Mouse (Mus musculus): ENCODE measurements at regions not wholly inside any gene's neighbourhood (a gene's known extent, or its start where the extent isn't known, plus 50 kb on each side); places are given as distances from the start of the nearest gene placed in this dataset.
A peak's percentile ranks its signal among the peaks of the same experiment; 100 is the strongest.

GRCm38 (mm10) chr3:148696555-148696954 is 293.8 kb downstream of the Adgrl2 start:
- Histone ChIP-seq H3K27ac (no peak overlapping the region), H3K4me2 (replicated peaks) (no peak overlapping the region), H3K4me1 (no peaks in the 10 kb centered on the region), H3K27me3 (replicated peaks) (no peaks in the 10 kb centered on the region), H3K9me3 (no peaks in the 10 kb centered on the region), H3K4me3 (no peak overlapping the region), H3K9ac (no peak overlapping the region), H3K36me3 (no peaks in the 10 kb centered on the region)
- no peak for ATAC-seq (ENCODE audit: low FRiP score, low read depth)
- WGBS = 77% methylated on average over 7 of the region's 7 CpGs

GRCm38 (mm10) chr3:148695453-148695852 is 294.9 kb downstream of the Adgrl2 start:
- Histone ChIP-seq H3K4me2 (replicated peaks) (no peak overlapping the region), H3K9me3 (no peaks in the 10 kb centered on the region), H3K27me3 (replicated peaks) (no peaks in the 10 kb centered on the region), H3K27ac (no peak overlapping the region), H3K36me3 (no peaks in the 10 kb centered on the region), H3K4me1 (no peaks in the 10 kb centered on the region), H3K4me3 (no peak overlapping the region), H3K9ac (no peak overlapping the region)
- 89% methylated on average over 6 of the region's 6 CpGs for WGBS
- no peak for ATAC-seq (ENCODE audit: low FRiP score, low read depth)

- Histone ChIP-seq H3K4me2 (replicated peaks) (no peak overlapping the region), H3K36me3 (no peaks in the 10 kb centered on the region), H3K9ac (no peak overlapping the region), H3K27ac (no peak overlapping the region), H3K27me3 (replicated peaks) (no peaks in the 10 kb centered on the region), H3K4me3 (no peak overlapping the region), H3K4me1 (no peaks in the 10 kb centered on the region), H3K9me3 (no peaks in the 10 kb centered on the region)
- no peak for ATAC-seq (ENCODE audit: low FRiP score, low read depth)
Measured at GRCm38 (mm10) chr3:148683181-148683580, 307.2 kb downstream of the Adgrl2 start.

- Histone ChIP-seq H3K27ac (no peak overlapping the region), H3K9ac (no peak overlapping the region), H3K4me3 (no peak overlapping the region), H3K9me3 (no peaks in the 10 kb centered on the region), H3K36me3 (no peaks in the 10 kb centered on the region), H3K4me1 (no peaks in the 10 kb centered on the region), H3K4me2 (replicated peaks) (no peak overlapping the region), H3K27me3 (replicated peaks) (no peaks in the 10 kb centered on the region)
- ATAC-seq (ENCODE audit: low FRiP score, low read depth) = no peak
- WGBS = 89% methylated on average over 6 of the region's 6 CpGs
Measured at GRCm38 (mm10) chr3:148682445-148682994, 307.8 kb downstream of the Adgrl2 start.

GRCm38 (mm10) chr3:148681186-148681585 is 309.2 kb downstream of the Adgrl2 start:
- Histone ChIP-seq H3K36me3 (no peaks in the 10 kb centered on the region), H3K9me3 (no peaks in the 10 kb centered on the region), H3K4me1 (no peaks in the 10 kb centered on the region), H3K4me3 (no peak overlapping the region), H3K27me3 (replicated peaks) (no peaks in the 10 kb centered on the region), H3K4me2 (replicated peaks) (no peak overlapping the region), H3K9ac (no peak overlapping the region), H3K27ac (no peak overlapping the region)
- 89% methylated on average over 2 of the region's 2 CpGs for WGBS
- no peak for ATAC-seq (ENCODE audit: low FRiP score, low read depth)

- no peaks in the 10 kb centered on the region for H3K4me1 ChIP-seq
- H3K27ac ChIP-seq = no peak overlapping the region
- H3K9ac ChIP-seq = no peak overlapping the region
- H3K9me3 ChIP-seq = no peaks in the 10 kb centered on the region
- no peak overlapping the region for H3K4me2 ChIP-seq (replicated peaks)
- ATAC-seq (ENCODE audit: low FRiP score, low read depth) = no peak
- no peaks in the 10 kb centered on the region for H3K27me3 ChIP-seq (replicated peaks)
- 88% methylated on average over 8 of the region's 8 CpGs for WGBS
- no peak overlapping the region for H3K4me3 ChIP-seq
- H3K36me3 ChIP-seq = no peaks in the 10 kb centered on the region
Measured at GRCm38 (mm10) chr3:148680737-148681136, 309.6 kb downstream of the Adgrl2 start.

- no peak for ATAC-seq (ENCODE audit: low FRiP score, low read depth)
- Histone ChIP-seq H3K4me2 (replicated peaks) (no peak overlapping the region), H3K4me1 (no peaks in the 10 kb centered on the region), H3K9me3 (no peaks in the 10 kb centered on the region), H3K27me3 (replicated peaks) (no peaks in the 10 kb centered on the region), H3K27ac (no peak overlapping the region), H3K9ac (no peak overlapping the region), H3K4me3 (no peak overlapping the region), H3K36me3 (no peaks in the 10 kb centered on the region)
- WGBS = 92% methylated on average over 4 of the region's 4 CpGs
Measured at GRCm38 (mm10) chr3:148680086-148680485, 310.3 kb downstream of the Adgrl2 start.

- no peak for ATAC-seq (ENCODE audit: low FRiP score, low read depth)
- Histone ChIP-seq H3K4me3 (no peak overlapping the region), H3K27me3 (replicated peaks) (no peaks in the 10 kb centered on the region), H3K9ac (no peak overlapping the region), H3K36me3 (no peaks in the 10 kb centered on the region), H3K4me1 (no peaks in the 10 kb centered on the region), H3K27ac (no peak overlapping the region), H3K4me2 (replicated peaks) (no peak overlapping the region), H3K9me3 (no peaks in the 10 kb centered on the region)
- 31% methylated on average over 2 of the region's 2 CpGs for WGBS
Measured at GRCm38 (mm10) chr3:148679121-148679520, 311.2 kb downstream of the Adgrl2 start.

- peak; percentile 21; the same call in 1 of the 2 replicates for ATAC-seq (ENCODE audit: low FRiP score, low read depth)
- WGBS = 60% methylated on average over 2 of the region's 2 CpGs
- no peak overlapping the region for H3K4me2 ChIP-seq (replicated peaks)
- no peaks in the 10 kb centered on the region for H3K36me3 ChIP-seq
- H3K27ac ChIP-seq = no peak overlapping the region
- H3K4me1 ChIP-seq = no peaks in the 10 kb centered on the region
- H3K9me3 ChIP-seq = no peaks in the 10 kb centered on the region
- no peak overlapping the region for H3K9ac ChIP-seq
- no peaks in the 10 kb centered on the region for H3K27me3 ChIP-seq (replicated peaks)
- H3K4me3 ChIP-seq = no peak overlapping the region
Measured at GRCm38 (mm10) chr3:148676025-148676424, 314.3 kb downstream of the Adgrl2 start.

GRCm38 (mm10) chr3:148662888-148663477 is 327.4 kb downstream of the Adgrl2 start:
- H3K36me3 ChIP-seq = no peaks in the 10 kb centered on the region
- H3K4me1 ChIP-seq = peaks cover 10% of the 10 kb centered on the region; the same call in 1 of the 2 replicates
- no peak overlapping the region for H3K4me2 ChIP-seq (replicated peaks)
- ATAC-seq (ENCODE audit: low FRiP score, low read depth) = peak; percentile 88
- 0 out of 2 replicates have a peak, but pooled peaks cover 9% of the 10 kb centered on the region for H3K9me3 ChIP-seq
- no peak overlapping the region for H3K27ac ChIP-seq
- no peaks in the 10 kb centered on the region for H3K27me3 ChIP-seq (replicated peaks)
- H3K4me3 ChIP-seq = no peak overlapping the region
- H3K9ac ChIP-seq = no peak overlapping the region
- WGBS = 4% methylated on average over 6 of the region's 6 CpGs

- Histone ChIP-seq H3K4me1 (peaks cover 10% of the 10 kb centered on the region; the same call in 1 of the 2 replicates), H3K27ac (no peak overlapping the region), H3K9me3 (no peaks in the 10 kb centered on the region), H3K4me2 (replicated peaks) (no peak overlapping the region), H3K27me3 (replicated peaks) (no peaks in the 10 kb centered on the region), H3K9ac (no peak overlapping the region), H3K4me3 (no peak overlapping the region), H3K36me3 (no peaks in the 10 kb centered on the region)
- WGBS = 91% methylated on average over 5 of the region's 5 CpGs
- ATAC-seq (ENCODE audit: low FRiP score, low read depth) = no peak
Measured at GRCm38 (mm10) chr3:148659024-148659423, 331.3 kb downstream of the Adgrl2 start.

- H3K36me3 ChIP-seq = no peaks in the 10 kb centered on the region
- peaks cover 10% of the 10 kb centered on the region; the same call in 1 of the 2 replicates for H3K4me1 ChIP-seq
- no peak for ATAC-seq (ENCODE audit: low FRiP score, low read depth)
- no peak overlapping the region for H3K4me3 ChIP-seq
- H3K9me3 ChIP-seq = no peaks in the 10 kb centered on the region
- H3K4me2 ChIP-seq (replicated peaks) = no peak overlapping the region
- H3K9ac ChIP-seq = no peak overlapping the region
- WGBS = 91% methylated on average over 8 of the region's 8 CpGs
- no peaks in the 10 kb centered on the region for H3K27me3 ChIP-seq (replicated peaks)
- H3K27ac ChIP-seq = no peak overlapping the region
Measured at GRCm38 (mm10) chr3:148658368-148658767, 332.0 kb downstream of the Adgrl2 start.

- no peak overlapping the region for H3K9ac ChIP-seq
- no peak overlapping the region for H3K27ac ChIP-seq
- no peak overlapping the region for H3K4me2 ChIP-seq (replicated peaks)
- no peak overlapping the region for H3K4me3 ChIP-seq
- no peaks in the 10 kb centered on the region for H3K27me3 ChIP-seq (replicated peaks)
- no peaks in the 10 kb centered on the region for H3K9me3 ChIP-seq
- H3K4me1 ChIP-seq = no peaks in the 10 kb centered on the region
- ATAC-seq (ENCODE audit: low FRiP score, low read depth) = no peak
- 86% methylated on average over 7 of the region's 7 CpGs for WGBS
- no peaks in the 10 kb centered on the region for H3K36me3 ChIP-seq
Measured at GRCm38 (mm10) chr3:148656187-148656586, 334.2 kb downstream of the Adgrl2 start.
